ENCODE assay signal across 24 mouse cellular contexts in the genomic region with DNA sequence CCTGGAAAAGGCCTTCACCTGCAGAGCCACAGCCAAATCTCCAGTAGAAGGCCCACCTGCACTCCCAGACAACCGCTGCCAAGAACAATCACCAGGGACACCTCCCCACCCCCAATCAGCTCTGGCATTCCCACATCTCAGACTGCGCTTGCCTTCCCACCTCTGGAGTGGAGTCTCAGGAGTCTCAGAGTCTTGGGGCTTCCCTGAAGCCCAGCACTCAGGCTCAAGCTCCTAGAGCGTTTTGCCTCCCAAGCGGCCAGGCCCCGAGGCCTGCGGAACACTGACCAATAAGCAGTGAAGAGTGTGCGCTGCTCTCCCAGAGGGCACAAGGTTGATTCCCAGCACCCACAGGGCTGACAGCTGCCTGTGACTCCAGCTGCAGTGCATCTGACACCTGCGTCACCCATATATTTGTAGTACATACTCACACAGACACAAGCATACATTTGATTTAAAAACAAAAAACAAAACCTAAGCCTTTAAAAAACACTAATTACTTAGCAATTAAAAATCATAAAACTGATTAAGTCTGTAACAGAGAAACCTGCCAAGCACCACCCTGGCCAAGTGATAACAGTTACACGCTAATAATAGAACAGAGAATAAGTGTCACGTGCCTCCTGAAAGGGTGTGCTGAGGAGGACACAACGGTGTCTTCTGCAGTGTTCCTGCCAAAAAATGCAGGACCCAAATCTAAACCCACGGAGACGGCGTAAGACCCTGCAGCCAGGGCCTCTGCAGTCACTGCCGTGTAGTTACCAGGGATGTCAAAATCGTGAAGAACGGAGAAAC. TPM values are rescaled to one million over a fixed set of nuclear protein-coding genes. Genes with fewer than 3 reads are reported as not detected.
DNase-seq lines count a peak whose midpoint lies in the region; ATAC-seq and TF ChIP-seq lines count a peak whose summit lies in the region.
"Had no signal": no experiment of that assay in that cellular context is flagged by ENCODE, and none has a peak within 500 bp of the region (broad histone marks: within the 10 kb centered on the region; RNA-seq: fewer than 3 reads in every experiment).

No protein-coding gene starts in this region.

- H3K4me1 ChIP-seq in heart, postnatal 0 days (ENCODE audit: control insufficient read depth, insufficient read depth), result peaks cover 22% of the 10 kb centered on the region; the same call in 1 of the 2 replicates
- H3K4me1 ChIP-seq in limb, embryonic 10.5 days, result no peaks in the 10 kb centered on the region
- H3K4me1 ChIP-seq: forebrain, embryonic 15.5 days; hindbrain, embryonic 12.5 days; limb, embryonic 12.5 days; midbrain, embryonic 10.5 days had no signal

- 44% methylated on average over 17 of the region's 17 CpGs for WGBS in heart, postnatal 0 days
- WGBS in limb, embryonic 10.5 days, result 82% methylated on average over 17 of the region's 17 CpGs

- H3K4me3 ChIP-seq in layer of hippocampus, adult 2 months, result no peak overlapping the region
- H3K4me3 ChIP-seq in heart, postnatal 0 days (ENCODE audit: low read depth, low read length), result no peak overlapping the region
- no peak overlapping the region for H3K4me3 ChIP-seq in limb, embryonic 10.5 days
- H3K4me3 ChIP-seq: forebrain, embryonic 15.5 days; hindbrain, embryonic 12.5 days; limb, embryonic 12.5 days; liver, embryonic 12.5 days; midbrain, embryonic 10.5 days had no signal

- H3K9ac ChIP-seq in heart, postnatal 0 days (replicated peaks; ENCODE audit: low read depth, low read length), result no peak overlapping the region
- H3K9ac ChIP-seq: forebrain, embryonic 15.5 days; hindbrain, embryonic 12.5 days; limb, embryonic 12.5 days; liver, embryonic 12.5 days had no signal

- DNase-seq in cerebellum, adult 11-12 months, result peak; percentile 64
- DNase-seq in cerebellum, adult 11 months, result no peak
- no peak for DNase-seq in layer of hippocampus, adult 2 months (ENCODE audit: low spot score in 2 of 2)
- no peak for DNase-seq in layer of hippocampus, postnatal 25 days (ENCODE audit: extremely low spot score in 1 of 2, low spot score in 1 of 2)
- DNase-seq in heart, postnatal 0 days (ENCODE audit: low spot score), result peak; percentile 54
- no peak for DNase-seq in limb, embryonic 10.5 days (ENCODE audit: low spot score)
- DNase-seq in layer of hippocampus, adult 11-12 months (ENCODE audit: low spot score), result no peak
- no peak for DNase-seq in lung, postnatal 10 days
- DNase-seq: adrenal gland, postnatal 10 days; embryo, embryonic 11 days; gastrocnemius, postnatal 36 days; kidney, adult 8-10 months; kidney, postnatal 25 days; layer of hippocampus, adult 9-11 months; lung, adult 2 months; lung, postnatal 4 days; right cerebral cortex, adult 18-20 months had no signal

- peak; percentile 36; the same call in 1 of the 2 replicates for TF ChIP-seq EP300 in heart, postnatal 0 days (IDR thresholded peaks at IDR 0.05; ENCODE audit: low read depth)

- ATAC-seq in heart, postnatal 0 days (ENCODE audit: insufficient read depth, low read depth), result peak; percentile 75
- ATAC-seq: activated CD4-positive, CD25-positive, alpha-beta regulatory T cell, adult 4 months; forebrain, embryonic 15.5 days; inflammation-experienced regulatory T-cells, adult 6 months; liver, embryonic 12.5 days had no signal

- H3K4me2 ChIP-seq in heart, postnatal 0 days (ENCODE audit: low read depth, low read length), result no peak overlapping the region
- H3K4me2 ChIP-seq: forebrain, embryonic 15.5 days; hindbrain, embryonic 12.5 days; limb, embryonic 12.5 days; liver, embryonic 12.5 days had no signal

- no peaks in the 10 kb centered on the region for H3K27me3 ChIP-seq in heart, postnatal 0 days (ENCODE audit: control insufficient read depth, insufficient read depth, low read length)
- no peaks in the 10 kb centered on the region for H3K27me3 ChIP-seq in limb, embryonic 10.5 days (ENCODE audit: low read depth, poor library complexity, severe bottlenecking)
- H3K27me3 ChIP-seq: forebrain, embryonic 15.5 days; hindbrain, embryonic 12.5 days; limb, embryonic 12.5 days; liver, embryonic 12.5 days had no signal

- no peaks in the 10 kb centered on the region for H3K9me3 ChIP-seq in heart, postnatal 0 days (replicated peaks; ENCODE audit: control insufficient read depth, low read length)
- no peaks in the 10 kb centered on the region for H3K9me3 ChIP-seq in limb, embryonic 10.5 days (replicated peaks)
- H3K9me3 ChIP-seq: forebrain, embryonic 15.5 days; hindbrain, embryonic 12.5 days; limb, embryonic 12.5 days; liver, embryonic 12.5 days; midbrain, embryonic 10.5 days had no signal

- no peaks in the 10 kb centered on the region for H3K36me3 ChIP-seq in heart, postnatal 0 days (replicated peaks; ENCODE audit: control insufficient read depth, insufficient read depth, low read length)
- H3K36me3 ChIP-seq in limb, embryonic 10.5 days, result no peaks in the 10 kb centered on the region
- H3K36me3 ChIP-seq: forebrain, embryonic 15.5 days; hindbrain, embryonic 12.5 days; limb, embryonic 12.5 days; liver, embryonic 12.5 days; midbrain, embryonic 10.5 days had no signal

- TF ChIP-seq CTCF in layer of hippocampus, adult 2 months (conservative IDR thresholded peaks at IDR 0.05), result no peak
- no peak for TF ChIP-seq CTCF in heart, postnatal 0 days (IDR thresholded peaks at IDR 0.05; ENCODE audit: low read depth)

- peak overlapping the region; percentile 69 for H3K27ac ChIP-seq in layer of hippocampus, adult 2 months
- peak overlapping the region; percentile 91 for H3K27ac ChIP-seq in heart, postnatal 0 days (ENCODE audit: low read depth)
- no peak overlapping the region for H3K27ac ChIP-seq in limb, embryonic 10.5 days
- H3K27ac ChIP-seq: forebrain, embryonic 15.5 days; hindbrain, embryonic 12.5 days; limb, embryonic 12.5 days; liver, embryonic 12.5 days; midbrain, embryonic 10.5 days had no signal

RNA-seq across cellular contexts. Expression of gene Osbp2, which starts 19.6 kb away (rescaled TPM):
- total RNA-seq in layer of hippocampus, adult 2 months (2021), result 10 to 100 TPM; 81.4 to 86.7 TPM
- total RNA-seq in layer of hippocampus, postnatal 25 days (2021), result 10 to 100 TPM; 76.4 to 77.6 TPM
- total RNA-seq in heart, postnatal 0 days (2014; rRNA removed; ENCODE audit: low replicate concordance), result 6.3 and 8.9 TPM in 2 replicates
- polyA plus RNA-seq in heart, postnatal 0 days (2015; fragmentation: Nextera tagmentation; extraction: Ambion mirVana), result 2.9 TPM in 2 replicates
- polyA plus RNA-seq in limb, embryonic 10.5 days (2016; fragmentation: Nextera tagmentation; extraction: Ambion mirVana), result 0.23 and 0.34 TPM in 2 replicates
- polyA plus RNA-seq: activated CD4-positive, CD25-positive, alpha-beta regulatory T cell, adult 4 months; inflammation-experienced regulatory T-cells, adult 6 months had no signal

RNA-seq across cellular contexts. Expression of gene 4921536K21Rik, which starts 50.8 kb away (rescaled TPM):
- under 1 TPM; 0.39 to 0.41 TPM for total RNA-seq in layer of hippocampus, adult 2 months (2021)
- total RNA-seq in layer of hippocampus, postnatal 25 days (2021), result under 1 TPM; 0.62 to 0.63 TPM
- total RNA-seq in heart, postnatal 0 days (2014; rRNA removed; ENCODE audit: low replicate concordance), result not detected in 2 replicates
- 0.11 and 0.12 TPM in 2 replicates for polyA plus RNA-seq in heart, postnatal 0 days (2015; fragmentation: Nextera tagmentation; extraction: Ambion mirVana)
- 0.67 and 0.70 TPM in 2 replicates for polyA plus RNA-seq in limb, embryonic 10.5 days (2016; fragmentation: Nextera tagmentation; extraction: Ambion mirVana)
- polyA plus RNA-seq: activated CD4-positive, CD25-positive, alpha-beta regulatory T cell, adult 4 months; inflammation-experienced regulatory T-cells, adult 6 months; liver, embryonic 12.5 days had no signal

RNA-seq across cellular contexts. Expression of gene Dusp18, which starts 50.9 kb away (rescaled TPM):
- total RNA-seq in layer of hippocampus, adult 2 months (2021), result 10 to 100 TPM; 24.6 to 26.0 TPM
- 10 to 100 TPM; 26.1 to 26.4 TPM for total RNA-seq in layer of hippocampus, postnatal 25 days (2021)
- total RNA-seq in heart, postnatal 0 days (2014; rRNA removed; ENCODE audit: low replicate concordance), result 10.4 and 14.8 TPM in 2 replicates
- polyA plus RNA-seq in heart, postnatal 0 days (2015; fragmentation: Nextera tagmentation; extraction: Ambion mirVana), result 9.8 and 16.5 TPM in 2 replicates
- 12.9 and 17.0 TPM in 2 replicates for polyA plus RNA-seq in limb, embryonic 10.5 days (2016; fragmentation: Nextera tagmentation; extraction: Ambion mirVana)

Comparison
In these comparisons a context has a peak if more than half of its experiments do, and no peak if none do; other contexts are left out.
1. DNase-seq: peak in cerebellum, adult 11-12 months (single experiment) and heart, postnatal 0 days (single experiment); none in cerebellum, adult 11 months (single experiment), layer of hippocampus, adult 2 months (0 of 2), layer of hippocampus, postnatal 25 days (0 of 2), limb, embryonic 10.5 days (single experiment), layer of hippocampus, adult 11-12 months (single experiment) and lung, postnatal 10 days (single experiment).